Mouse (Mus musculus): ENCODE data around the gene Rpp38. TPM values are rescaled to one million over a fixed set of nuclear protein-coding genes. Genes with fewer than 3 reads are reported as not detected.
A peak's percentile ranks its signal among the peaks of the same experiment; 100 is the strongest.

Rpp38 gene
- total RNA-seq, 2 experiments from 2014 or later = 6.5 to 9.8 TPM

- DNase-seq (ENCODE audit: low spot score in 2 of 2) = no peak
Measured at GRCm38 (mm10) chr2:3286243-3286642, 46.2 kb downstream of the Rpp38 start.

GRCm38 (mm10) chr2:3285709-3286108 is 46.7 kb downstream of the Rpp38 start:
- DNase-seq (ENCODE audit: low spot score in 2 of 2) = no peak

GRCm38 (mm10) chr2:3285181-3285530 is 47.3 kb downstream of the Rpp38 start:
- DNase-seq (ENCODE audit: low spot score in 2 of 2) = no peak

- DNase-seq (ENCODE audit: low spot score in 2 of 2) = peak; percentile 33 to 53
Measured at GRCm38 (mm10) chr2:3284473-3285180, 47.8 kb downstream of the Rpp38 start.

GRCm38 (mm10) chr2:3283602-3284472 is 48.6 kb downstream of the Rpp38 start, which contains the start of gene Nmt2:
Nmt2 (plus strand) TSS chr2:3284212.
- peak; percentile 98 to 100 for DNase-seq (ENCODE audit: low spot score in 2 of 2)

GRCm38 (mm10) chr2:3282866-3283601 is 49.4 kb downstream of the Rpp38 start:
- DNase-seq (ENCODE audit: low spot score in 2 of 2) = no peak

GRCm38 (mm10) chr2:3281311-3281710 is 51.1 kb downstream of the Rpp38 start:
- DNase-seq (ENCODE audit: low spot score in 2 of 2) = peak in 1 of 2 experiments; percentile 10

Other genes starting within 250 kb of the Rpp38 start
- gene Fam171a1, start 218.4 kb downstream of the Rpp38 start, total RNA-seq (2021) = 10 to 100 TPM; 22.6 to 24.7 TPM
- gene Nmt2, start 48.4 kb downstream of the Rpp38 start, total RNA-seq (2021) = 10 to 100 TPM; 15.4 to 16.7 TPM
- under 1 TPM; 0.57 to 0.59 TPM for gene Acbd7, start 3.5 kb upstream of the Rpp38 start, total RNA-seq (2021)
- not detected for gene Olah, start 64.6 kb upstream of the Rpp38 start, total RNA-seq (2021)
- not detected for gene Meig1, start 90.0 kb upstream of the Rpp38 start, total RNA-seq (2021)
- 1 to 10 TPM; 4.5 to 6.1 TPM for gene Dclre1c, start 91.5 kb upstream of the Rpp38 start, total RNA-seq (2021)
- 1 to 10 TPM; 2.1 to 2.3 TPM for gene Suv39h2, start 142.4 kb upstream of the Rpp38 start, total RNA-seq (2021)
- gene Gm45902, start 180.1 kb upstream of the Rpp38 start, total RNA-seq (2021) = 1 to 10 TPM; 3.1 to 4.0 TPM
- 10 to 100 TPM; 30.3 to 37.1 TPM for gene Hspa14, start 180.2 kb upstream of the Rpp38 start, total RNA-seq (2021)
- 1 to 10 TPM; 4.8 to 7.8 TPM for gene Cdnf, start 180.4 kb upstream of the Rpp38 start, total RNA-seq (2021)
- 10 to 100 TPM; 14.4 to 24.7 TPM for gene Fam107b, start 237.8 kb upstream of the Rpp38 start, total RNA-seq (2021)

All from gastrocnemius, postnatal 4 days (tissue).